Mouse (Mus musculus): ENCODE results near the gene Arntl.

DNA sequence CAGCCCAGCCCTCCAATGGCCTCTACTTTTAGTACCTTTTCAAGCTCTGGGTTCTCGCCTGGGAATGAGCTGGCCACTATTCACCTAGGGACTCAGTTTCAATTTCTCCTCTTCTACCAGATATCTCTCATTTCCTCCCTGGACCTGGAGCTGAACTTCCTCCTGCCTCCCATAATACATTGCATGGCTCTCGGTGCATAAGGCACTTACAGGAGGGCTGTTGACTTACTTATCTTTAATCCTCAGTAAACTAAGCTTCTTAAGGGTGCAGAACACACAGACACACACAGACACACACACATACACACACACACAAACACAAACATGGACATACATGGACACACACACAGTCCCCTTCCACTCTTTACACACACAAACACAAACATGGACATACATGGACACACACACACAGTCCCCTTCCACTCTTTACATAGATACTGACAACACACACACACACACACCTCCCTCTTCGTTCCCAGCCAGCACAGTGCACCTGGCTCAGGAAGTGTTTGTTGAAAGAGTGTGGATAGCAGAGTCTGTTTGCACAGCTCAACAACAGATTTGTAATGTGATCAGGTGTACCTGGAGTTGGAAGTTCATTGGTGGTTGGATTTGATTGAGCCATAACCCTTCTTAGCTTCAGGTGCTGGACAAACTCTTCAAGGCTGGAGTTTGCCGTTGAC lies 32.3 kb downstream of the Arntl start:
- no peak for TF ChIP-seq CTCF (conservative IDR thresholded peaks at IDR 0.05; ENCODE audit: insufficient read depth, insufficient read length, low read depth, low read length)
- TF ChIP-seq POLR2A (IDR thresholded peaks at IDR 0.05; ENCODE audit: low read depth, low read length) = no peak
